Mouse (Mus musculus) midbrain, embryonic 14.5 days (tissue): ENCODE results near the gene Cdk6. TPM values are rescaled to one million over a fixed set of nuclear protein-coding genes. Genes with fewer than 3 reads are reported as not detected.

Source experiments
- ATAC-seq: fragments of 200-750 bp; cut with Nextera tagmentation; 2 replicates; pipeline ENCODE4 v1.8.0; 2017; ENCODE audit warnings: moderate number of reproducible peaks, moderate library complexity; ENCODE audit not compliant: low FRiP score, low TSS enrichment
- DNase-seq: peaks from one replicate; pipeline ENCODE4 v3.0.0-alpha.2; 2015
- H3K27ac ChIP-seq: fragments of 300-500 bp; sonication (generic); replicated peaks from 2 replicates; pipeline ENCODE4 v1.5.1; 2014; ENCODE audit warnings: mild to moderate bottlenecking, low read depth, low read length, moderate library complexity
- H3K27me3 ChIP-seq: fragments of 300-500 bp; sonication (generic); 2 replicates; pipeline ENCODE4 v1.6.1; 2014; ENCODE audit warnings: low read length, control low read depth, mixed read lengths; ENCODE audit not compliant: control insufficient read depth, insufficient read depth
- H3K36me3 ChIP-seq: fragments of 300-500 bp; sonication (generic); 2 replicates; pipeline ENCODE4 v1.6.1; 2014; ENCODE audit warnings: low read length, control low read depth; ENCODE audit not compliant: control insufficient read depth, insufficient read depth
- H3K4me1 ChIP-seq: fragments of 300-500 bp; sonication (generic); 2 replicates; pipeline ENCODE4 v1.6.1; 2014; ENCODE audit warnings: mild to moderate bottlenecking, antibody characterized with exemption, low read length, control low read depth; ENCODE audit not compliant: control insufficient read depth, insufficient read depth
- H3K4me2 ChIP-seq: fragments of 300-500 bp; sonication (generic); 2 replicates; pipeline ENCODE4 v1.6.1; 2014; ENCODE audit warnings: mild to moderate bottlenecking, low read length, moderate library complexity
- H3K4me3 ChIP-seq: fragments of 300-500 bp; sonication (generic); replicated peaks from 2 replicates; pipeline ENCODE4 v1.5.1; 2014; ENCODE audit warnings: low read depth, low read length
- H3K9ac ChIP-seq: fragments of 300-500 bp; sonication (generic); replicated peaks from 2 replicates; pipeline ENCODE4 v1.6.1; 2014; ENCODE audit warnings: mild to moderate bottlenecking, low read length, moderate library complexity
- H3K9me3 ChIP-seq: fragments of 300-500 bp; sonication (generic); 2 replicates; pipeline ENCODE4 v1.6.1; 2016; ENCODE audit warnings: low read length, control low read depth, mixed read lengths; ENCODE audit not compliant: control insufficient read depth
- WGBS: fragments of 180-500 bp; shearing (Covaris S2); extraction: QIAGEN DNeasy Blood & Tissue Kit; methylation state at CpG from one replicate; pipeline ENCODE4 v1.1.7; 2014; 5-methylcytosine and 5-hydroxymethylcytosine counted together
- polyA plus RNA-seq: library from polyadenylated mRNA; unstranded; fragments of >200 nt; fragmentation: Nextera tagmentation; extraction: Ambion mirVana; gene quantifications from 2 replicates; pipeline ENCODE4 v1.2.1, GENCODE M21; 2014

The Cdk6 gene
- polyA plus RNA-seq, 1 experiment from 2014 or later, result 15.9 TPM

GRCm38 (mm10) chr5:3500957-3501563, 159.8 kb downstream of the Cdk6 start:
- H3K27ac ChIP-seq, result no peak overlapping the region
- no peak overlapping the region for H3K4me2 ChIP-seq
- WGBS, result 85% methylated on average over 8 of the region's 8 CpGs
- no peak overlapping the region for H3K4me3 ChIP-seq
- H3K27me3 ChIP-seq, result no peaks in the 10 kb centered on the region
- no peaks in the 10 kb centered on the region for H3K9me3 ChIP-seq
- no peaks in the 10 kb centered on the region for H3K36me3 ChIP-seq
- H3K4me1 ChIP-seq, result no peaks in the 10 kb centered on the region
- no peak overlapping the region for H3K9ac ChIP-seq
- DNase-seq (no peak), ATAC-seq (no peak)

- no peaks in the 10 kb centered on the region for H3K4me1 ChIP-seq
- no peak overlapping the region for H3K4me3 ChIP-seq
These were observed 160.3 kb downstream of the Cdk6 start for GRCm38 (mm10) chr5:3501564-3502001.

GRCm38 (mm10) chr5:3502610-3503350, 161.5 kb downstream of the Cdk6 start:
- Histone ChIP-seq H3K9ac (no peak overlapping the region), H3K4me3 (no peak overlapping the region), H3K4me1 (no peaks in the 10 kb centered on the region), H3K27me3 (no peaks in the 10 kb centered on the region), H3K4me2 (no peak overlapping the region), H3K36me3 (no peaks in the 10 kb centered on the region), H3K27ac (no peak overlapping the region), H3K9me3 (no peaks in the 10 kb centered on the region)
- ATAC-seq, result no peak
- DNase-seq, result no peak
- WGBS, result 84% methylated on average over 11 of the region's 11 CpGs

More at GRCm38 (mm10) chr5:3501564-3502001, 160.3 kb downstream of the Cdk6 start:
- Histone ChIP-seq H3K27ac (no peak overlapping the region), H3K4me2 (no peak overlapping the region), H3K9me3 (no peaks in the 10 kb centered on the region), H3K27me3 (no peaks in the 10 kb centered on the region), H3K36me3 (no peaks in the 10 kb centered on the region), H3K9ac (no peak overlapping the region)
- WGBS, result 73% methylated on average over 8 of the region's 8 CpGs
- ATAC-seq, result no peak
- no peak for DNase-seq

- Histone ChIP-seq H3K36me3 (no peaks in the 10 kb centered on the region), H3K4me2 (no peak overlapping the region), H3K9me3 (no peaks in the 10 kb centered on the region), H3K4me3 (no peak overlapping the region), H3K27me3 (no peaks in the 10 kb centered on the region), H3K27ac (no peak overlapping the region), H3K4me1 (no peaks in the 10 kb centered on the region), H3K9ac (no peak overlapping the region)
- ATAC-seq (no peak), DNase-seq (no peak)
- WGBS, result 84% methylated on average over 4 of the region's 4 CpGs
These were observed 162.1 kb downstream of the Cdk6 start for GRCm38 (mm10) chr5:3503373-3503772.

- H3K36me3 ChIP-seq, result no peaks in the 10 kb centered on the region
- H3K27me3 ChIP-seq, result no peaks in the 10 kb centered on the region
- DNase-seq (no peak), ATAC-seq (no peak)
- H3K9me3 ChIP-seq, result no peaks in the 10 kb centered on the region
- no peak overlapping the region for H3K27ac ChIP-seq
- H3K4me3 ChIP-seq, result no peak overlapping the region
- WGBS, result 90% methylated on average over 9 of the region's 9 CpGs
- H3K4me2 ChIP-seq, result no peak overlapping the region
- H3K9ac ChIP-seq, result no peak overlapping the region
- no peaks in the 10 kb centered on the region for H3K4me1 ChIP-seq
These were observed 162.6 kb downstream of the Cdk6 start for GRCm38 (mm10) chr5:3503836-3504323.

- H3K9me3 ChIP-seq, result no peaks in the 10 kb centered on the region
- ATAC-seq, result no peak
These were observed 163.2 kb downstream of the Cdk6 start for GRCm38 (mm10) chr5:3504453-3504852.

GRCm38 (mm10) chr5:3505553-3505952, 164.3 kb downstream of the Cdk6 start:
- Histone ChIP-seq H3K4me1 (no peaks in the 10 kb centered on the region), H3K4me3 (no peak overlapping the region), H3K9ac (no peak overlapping the region), H3K4me2 (no peak overlapping the region), H3K9me3 (no peaks in the 10 kb centered on the region), H3K27ac (no peak overlapping the region), H3K27me3 (no peaks in the 10 kb centered on the region), H3K36me3 (no peaks in the 10 kb centered on the region)
- WGBS, result 71% methylated on average over 2 of the region's 2 CpGs
- DNase-seq (no peak), ATAC-seq (no peak)

More at GRCm38 (mm10) chr5:3504453-3504852, 163.2 kb downstream of the Cdk6 start:
- Histone ChIP-seq H3K4me3 (no peak overlapping the region), H3K4me2 (no peak overlapping the region), H3K27me3 (no peaks in the 10 kb centered on the region), H3K36me3 (no peaks in the 10 kb centered on the region), H3K9ac (no peak overlapping the region), H3K4me1 (no peaks in the 10 kb centered on the region), H3K27ac (no peak overlapping the region)
- 71% methylated on average over 4 of the region's 4 CpGs for WGBS
- no peak for DNase-seq

GRCm38 (mm10) chr5:3508480-3509381, 167.4 kb downstream of the Cdk6 start:
- Histone ChIP-seq H3K4me2 (no peak overlapping the region), H3K9me3 (no peaks in the 10 kb centered on the region), H3K4me3 (no peak overlapping the region), H3K27me3 (no peaks in the 10 kb centered on the region), H3K9ac (no peak overlapping the region), H3K36me3 (no peaks in the 10 kb centered on the region), H3K27ac (no peak overlapping the region), H3K4me1 (no peaks in the 10 kb centered on the region)
- DNase-seq, result no peak
- no peak for ATAC-seq
- WGBS, result 88% methylated on average over 7 of the region's 7 CpGs
